Mouse (Mus musculus) kidney, adult 2 months (tissue): ENCODE data around the gene Fezf2.

Experiments
- CTCF ChIP-seq: fragments of 200-500 bp; conservative IDR thresholded peaks from 2 replicates; pipeline ENCODE4 v1.5.1; 2011; ENCODE audit warnings: low read depth, mild to moderate bottlenecking, control low read depth, low read length, moderate library complexity, mixed read lengths; ENCODE audit not compliant: insufficient read depth, insufficient read length
- POLR2A ChIP-seq: fragments of 200-500 bp; IDR thresholded peaks from one replicate; pipeline ENCODE4 v1.6.1; 2011; ENCODE audit warnings: low read depth, low read length, control low read depth

GRCm38 (mm10) chr14:12346011-12346864 lies 1.8 kb downstream of the Fezf2 start:
- TF ChIP-seq CTCF (no peak), POLR2A (no peak)
